Mouse (Mus musculus): ENCODE data around the gene Mroh7.

Gene Mroh7

GRCm38 (mm10) chr4:106730814-106731213, at the start of gene Mroh7:
Mroh7 (minus strand) TSS chr4:106730925.
- WGBS: 79% methylated on average over 7 of the region's 7 CpGs

DNA sequence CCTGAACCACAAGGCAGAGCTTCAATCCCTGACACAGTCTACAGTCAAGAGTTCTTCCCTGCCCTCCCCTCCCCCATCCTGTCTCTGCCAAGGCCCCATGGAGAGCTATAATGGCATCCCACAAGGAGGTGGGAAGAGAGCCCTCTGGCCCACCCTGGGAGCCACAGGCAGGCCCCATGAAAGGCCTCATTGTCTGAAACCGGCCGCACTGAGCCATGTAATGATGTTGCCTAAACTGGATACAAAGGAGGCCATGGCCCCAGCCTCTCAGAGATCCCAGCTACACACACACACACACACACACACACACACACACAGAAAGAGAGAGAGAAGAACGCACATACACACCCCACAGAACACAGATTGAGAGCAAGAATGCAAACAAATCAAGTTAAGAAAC, 49.3 kb upstream of the Mroh7 start:
- WGBS: 68% methylated on average over 3 of the region's 3 CpGs

- 52% methylated on average over 5 of the region's 5 CpGs for WGBS
Measured at GRCm38 (mm10) chr4:106778116-106778788, 47.5 kb upstream of the Mroh7 start.

DNA sequence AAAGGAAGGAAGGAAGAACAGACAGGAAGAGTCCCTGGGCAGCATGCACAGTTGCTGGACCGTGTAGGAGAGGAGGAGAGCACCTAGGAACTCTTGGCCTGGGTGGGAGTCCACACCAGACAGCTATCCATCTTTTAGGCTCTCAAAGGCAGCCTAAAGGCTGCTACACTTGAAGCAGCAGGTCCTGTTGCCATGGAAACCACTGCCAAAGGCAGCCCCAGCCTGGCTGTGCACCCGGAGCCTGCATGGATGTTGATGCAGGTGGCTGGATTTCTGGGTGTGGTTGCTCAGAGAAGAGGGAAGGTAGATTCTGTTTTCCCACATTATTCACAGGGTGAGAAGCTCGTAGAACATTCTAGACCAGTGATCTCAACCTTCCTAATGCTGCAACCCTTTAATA, 46.3 kb upstream of the Mroh7 start:
- 21% methylated on average over 3 of the region's 3 CpGs for WGBS

DNA sequence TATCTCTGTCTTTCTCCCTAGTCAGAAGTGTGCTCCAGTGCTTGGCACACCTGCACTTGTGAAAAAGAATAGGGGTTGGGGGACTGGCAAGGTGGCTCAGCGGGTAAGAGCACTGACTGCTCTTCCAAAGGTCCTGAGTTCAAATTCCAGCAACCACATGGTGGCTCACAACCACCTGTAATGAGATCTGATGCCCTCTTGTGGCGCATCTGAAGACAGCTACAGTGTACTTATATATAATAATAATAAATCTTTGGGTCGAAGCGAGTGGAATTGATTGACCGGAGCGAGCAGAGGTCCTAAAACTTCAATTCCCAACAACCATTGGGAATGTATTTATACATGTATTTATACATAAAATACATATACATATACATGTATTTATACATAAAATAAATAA, 45.0 kb upstream of the Mroh7 start:
- 95% methylated on average over 6 of the region's 6 CpGs for WGBS

GRCm38 (mm10) chr4:106772558-106772957, 41.8 kb upstream of the Mroh7 start:
- WGBS: 95% methylated on average over 1 of the region's 1 CpGs

GRCm38 (mm10) chr4:106769306-106769705, 38.6 kb upstream of the Mroh7 start:
- WGBS: 90% methylated on average over 2 of the region's 2 CpGs

- WGBS: 89% methylated on average over 7 of the region's 7 CpGs
Measured at GRCm38 (mm10) chr4:106764166-106764565, 33.4 kb upstream of the Mroh7 start.

GRCm38 (mm10) chr4:106751726-106752125, 21.0 kb upstream of the Mroh7 start:
- 77% methylated on average over 6 of the region's 6 CpGs for WGBS

DNA sequence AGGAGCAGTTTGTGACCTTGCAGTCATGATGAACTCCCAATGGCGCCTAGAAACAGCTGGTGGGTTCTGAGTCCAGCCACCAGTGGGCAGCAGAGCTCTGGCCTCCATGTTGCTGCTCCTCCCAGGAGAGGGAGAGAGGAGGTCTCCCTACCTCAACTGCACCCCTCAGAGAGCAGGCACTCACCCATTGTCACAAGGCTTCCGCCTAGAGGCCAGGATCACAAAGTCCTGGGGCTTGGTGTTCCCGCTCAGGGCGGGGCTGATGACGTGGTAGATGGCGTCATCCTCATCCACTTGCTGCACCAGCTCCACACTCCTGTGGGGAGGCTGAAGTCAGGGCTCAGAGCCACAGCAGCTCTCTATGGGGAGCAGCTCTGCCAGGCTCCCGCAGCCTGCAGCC, 19.0 kb upstream of the Mroh7 start:
- WGBS: 4% methylated on average over 7 of the region's 7 CpGs

DNA sequence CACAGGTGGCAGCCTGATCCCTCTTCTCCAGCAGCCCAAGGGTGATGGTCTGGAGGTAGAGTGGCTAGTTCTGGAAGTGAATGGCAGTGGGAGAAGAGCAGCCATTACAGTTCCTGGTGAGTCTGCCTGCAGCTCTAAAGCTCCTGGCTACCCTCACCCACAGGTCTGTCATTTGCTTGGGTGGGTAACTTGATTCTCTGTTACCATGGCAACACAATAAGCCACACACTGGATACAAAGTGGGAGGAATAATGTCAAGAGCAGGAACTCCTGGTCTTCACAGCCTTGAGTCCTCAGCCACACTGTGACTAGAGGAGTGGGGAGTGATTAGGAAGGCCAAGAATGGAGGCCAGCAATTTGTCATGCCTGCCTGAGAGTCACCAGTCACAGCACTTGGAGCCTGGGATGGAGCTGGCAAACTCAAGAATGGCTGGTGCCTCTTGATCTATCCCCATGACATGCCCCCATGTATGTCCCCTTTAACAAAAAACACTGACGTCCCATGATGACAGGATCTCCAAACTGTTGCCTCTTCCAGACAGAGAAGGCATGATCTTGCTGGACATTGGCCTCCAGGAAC, 16.4 kb upstream of the Mroh7 start:
- WGBS: 85% methylated on average over 1 of the region's 1 CpGs

DNA sequence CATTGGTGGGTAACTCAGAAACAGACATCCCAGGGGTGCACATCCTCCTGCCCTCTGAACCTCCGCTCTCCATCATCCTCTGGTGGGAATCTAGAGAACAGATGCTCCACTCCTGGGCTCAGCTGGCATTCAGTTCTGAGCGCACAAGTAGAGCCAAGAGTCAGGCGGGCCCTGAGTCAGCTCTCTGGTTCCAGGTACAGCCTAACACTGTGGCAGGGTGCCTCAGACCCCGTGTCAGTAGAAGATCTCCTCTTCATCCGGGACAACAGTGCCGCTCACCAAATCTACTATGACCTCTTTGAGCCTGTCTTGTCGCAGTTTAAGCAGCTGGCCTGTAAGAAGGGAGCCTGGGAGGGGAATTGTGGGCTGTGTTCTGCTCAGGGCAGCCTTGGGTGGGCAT, 15.1 kb upstream of the Mroh7 start:
- 78% methylated on average over 7 of the region's 7 CpGs for WGBS

GRCm38 (mm10) chr4:106737904-106738303, 7.2 kb upstream of the Mroh7 start:
- WGBS: 76% methylated on average over 3 of the region's 3 CpGs

DNA sequence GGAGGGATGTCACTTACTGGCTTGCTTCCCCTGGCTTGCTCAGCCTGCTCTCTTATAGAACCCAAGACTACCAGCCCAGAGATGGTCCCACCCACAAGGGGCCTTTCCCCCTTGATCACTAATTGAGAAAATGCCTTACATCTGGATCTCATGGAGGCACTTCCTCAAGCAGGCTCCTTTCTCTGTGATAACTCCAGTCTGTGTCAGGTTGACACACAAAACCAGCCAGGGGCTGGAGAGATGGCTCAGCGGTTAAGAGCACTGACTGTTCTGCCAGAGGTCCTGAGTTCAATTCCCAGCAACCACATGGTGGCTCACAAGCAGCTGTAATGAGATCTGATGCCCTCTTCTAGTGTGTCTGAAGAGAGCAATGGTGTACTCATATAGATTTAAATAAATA, 6.2 kb upstream of the Mroh7 start:
- WGBS: 94% methylated on average over 1 of the region's 1 CpGs

GRCm38 (mm10) chr4:106733636-106734035, 2.9 kb upstream of the Mroh7 start, which contains the start of gene Fam151a:
Fam151a (plus strand) TSS chr4:106733889.
- WGBS: 83% methylated on average over 4 of the region's 4 CpGs

- WGBS: 53% methylated on average over 4 of the region's 4 CpGs
Measured at GRCm38 (mm10) chr4:106720631-106721030, 10.1 kb downstream of the Mroh7 start.

GRCm38 (mm10) chr4:106713622-106714021, 17.1 kb downstream of the Mroh7 start:
- 90% methylated on average over 6 of the region's 6 CpGs for WGBS

DNA sequence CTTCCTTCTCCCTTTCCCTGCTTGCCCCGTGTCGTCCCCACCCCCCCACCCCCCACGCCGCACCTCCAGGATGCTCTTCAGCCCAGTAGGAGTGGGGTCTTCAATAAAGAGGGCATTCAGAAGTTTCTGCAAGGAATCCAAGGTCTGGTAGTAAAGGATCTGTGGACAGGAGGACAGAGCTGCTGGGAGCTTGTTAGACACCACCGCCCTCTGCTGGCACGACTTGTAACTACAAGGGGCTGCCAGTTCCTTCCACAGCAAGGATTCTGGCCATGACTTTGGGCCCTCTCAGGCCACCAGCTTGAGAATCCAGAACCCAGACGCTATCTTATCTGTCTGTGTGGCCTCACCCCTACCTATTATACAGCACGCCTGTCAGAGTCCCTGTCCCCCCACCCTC, 22.3 kb downstream of the Mroh7 start:
- 3% methylated on average over 8 of the region's 8 CpGs for WGBS

DNA sequence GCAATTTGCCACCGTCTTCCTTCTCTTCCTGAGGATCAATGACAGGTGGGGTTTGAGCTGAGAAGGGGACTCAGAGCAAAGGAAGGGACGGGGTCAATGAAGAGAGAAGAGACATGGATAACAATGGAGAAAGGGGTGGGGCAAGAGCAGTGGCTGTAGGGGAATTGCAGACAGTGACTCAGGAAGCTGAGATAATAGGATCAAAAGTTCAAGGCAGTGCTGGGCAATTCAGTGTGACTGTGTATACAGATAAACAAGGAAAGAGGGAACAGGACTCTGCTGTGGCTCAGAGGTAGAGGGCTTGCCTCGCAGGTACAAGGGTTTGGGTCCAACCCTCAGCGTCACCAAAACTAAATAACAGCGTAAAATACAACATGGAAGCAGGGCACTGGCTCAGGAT, 22.8 kb downstream of the Mroh7 start:
- WGBS: 38% methylated on average over 5 of the region's 5 CpGs

DNA sequence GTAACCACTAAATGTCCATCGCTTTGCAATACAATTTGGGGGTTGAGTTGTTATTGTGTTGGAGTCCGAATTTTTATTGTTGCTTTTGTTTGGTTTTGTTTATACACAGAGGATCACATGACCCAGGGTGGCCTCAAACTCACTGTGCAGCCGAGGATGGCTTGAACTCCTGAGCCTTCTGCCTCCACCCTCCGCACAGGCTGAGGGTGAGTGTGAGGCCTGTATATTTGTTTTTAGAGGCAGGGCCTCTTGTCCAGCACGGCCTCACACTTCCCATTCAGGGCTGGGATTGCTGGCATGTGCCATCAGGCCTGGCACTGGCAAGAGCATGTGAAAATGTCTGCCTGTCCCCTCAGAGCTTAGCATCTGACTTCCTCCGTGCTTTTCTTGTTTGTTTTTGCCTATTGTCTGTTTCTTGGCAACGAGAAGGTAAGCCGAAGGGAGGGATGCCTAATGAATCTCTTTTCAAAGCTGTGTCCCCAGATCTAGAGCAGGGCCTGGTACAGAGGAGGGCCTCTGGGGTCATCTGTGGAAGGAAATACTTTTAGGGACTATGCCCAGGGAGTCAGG, 25.5 kb downstream of the Mroh7 start:
- WGBS: 38% methylated on average over 8 of the region's 8 CpGs

GRCm38 (mm10) chr4:106704416-106704815, 26.3 kb downstream of the Mroh7 start:
- WGBS: 25% methylated on average over 11 of the region's 11 CpGs

DNA sequence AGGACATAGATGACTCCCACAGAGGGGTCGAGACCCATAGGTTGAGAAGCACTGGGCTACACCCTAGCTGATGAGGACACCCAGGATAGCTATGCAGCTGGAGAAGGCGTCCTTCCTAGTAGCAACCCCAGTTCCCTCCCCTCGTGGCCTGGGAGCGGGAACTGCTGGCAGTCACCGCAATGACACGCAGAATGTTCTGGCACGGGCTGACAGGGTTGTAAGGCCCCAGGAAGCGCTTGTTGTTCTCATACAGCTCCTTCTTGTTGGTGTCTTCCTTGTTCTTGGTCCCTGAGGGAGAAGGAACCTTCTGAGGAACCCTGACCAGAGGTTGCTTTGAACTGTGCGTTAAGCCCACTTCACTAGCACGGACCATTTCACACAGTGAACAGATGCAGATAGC, 26.8 kb downstream of the Mroh7 start:
- WGBS: 62% methylated on average over 10 of the region's 10 CpGs

DNA sequence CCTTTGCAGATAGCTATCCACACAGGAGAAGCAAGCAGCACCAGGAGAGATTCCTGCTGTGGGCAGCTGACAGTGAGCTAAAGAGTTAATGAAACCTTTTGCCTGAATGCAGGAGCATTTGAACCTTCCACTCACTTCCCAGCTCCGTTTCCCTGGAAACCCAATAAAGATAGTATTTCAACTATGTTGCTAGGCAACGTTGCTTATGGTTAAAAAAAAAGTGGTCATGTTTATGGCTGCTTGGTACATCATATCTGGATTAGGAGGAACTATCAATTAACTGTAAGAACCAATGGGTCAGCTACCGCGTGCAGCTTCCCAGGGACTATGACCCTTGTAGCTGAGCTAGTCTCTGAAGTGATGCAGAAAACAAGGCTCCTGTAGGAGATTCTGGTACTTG, 29.9 kb downstream of the Mroh7 start:
- 27% methylated on average over 4 of the region's 4 CpGs for WGBS
